Mouse (Mus musculus): ENCODE data around the gene Adam11. TPM values are rescaled to one million over a fixed set of nuclear protein-coding genes. Genes with fewer than 3 reads are reported as not detected.

Adam11 gene
- polyA plus RNA-seq, 1 experiment, result not detected

GRCm38 (mm10) chr11:102763009-102763767 lies 1.9 kb downstream of the Adam11 start:
- H3K4me3 ChIP-seq (ENCODE audit: insufficient read depth, low read depth, low read length), result no peak overlapping the region
- TF ChIP-seq POLR2A (IDR thresholded peaks at IDR 0.05; ENCODE audit: insufficient read depth, low read depth, low read length) (no peak), CTCF (IDR thresholded peaks at IDR 0.05; ENCODE audit: insufficient read depth, low read depth, low read length) (no peak)
- 86% methylated on average over 11 of the region's 11 CpGs for WGBS
- H3K27ac ChIP-seq (ENCODE audit: insufficient read depth, low read depth, low read length), result no peak overlapping the region
- peaks cover 32% of the 10 kb centered on the region for H3K4me1 ChIP-seq (ENCODE audit: control insufficient read depth, insufficient read depth, low read length)

- Histone ChIP-seq H3K27ac (ENCODE audit: insufficient read depth, low read depth, low read length) (no peak overlapping the region), H3K4me1 (ENCODE audit: control insufficient read depth, insufficient read depth, low read length) (peaks cover 40% of the 10 kb centered on the region), H3K4me3 (ENCODE audit: insufficient read depth, low read depth, low read length) (no peak overlapping the region)
- no peak for TF ChIP-seq CTCF (IDR thresholded peaks at IDR 0.05; ENCODE audit: insufficient read depth, low read depth, low read length)
- TF ChIP-seq POLR2A (IDR thresholded peaks at IDR 0.05; ENCODE audit: insufficient read depth, low read depth, low read length), result no peak
- 91% methylated on average over 5 of the region's 5 CpGs for WGBS
Observed at GRCm38 (mm10) chr11:102765416-102765815, 4.2 kb downstream of the Adam11 start.

GRCm38 (mm10) chr11:102767055-102767670 lies 5.9 kb downstream of the Adam11 start:
- Histone ChIP-seq H3K4me3 (ENCODE audit: insufficient read depth, low read depth, low read length) (no peak overlapping the region), H3K27ac (ENCODE audit: insufficient read depth, low read depth, low read length) (no peak overlapping the region), H3K4me1 (ENCODE audit: control insufficient read depth, insufficient read depth, low read length) (peaks cover 39% of the 10 kb centered on the region)
- 81% methylated on average over 6 of the region's 6 CpGs for WGBS
- TF ChIP-seq CTCF (IDR thresholded peaks at IDR 0.05; ENCODE audit: insufficient read depth, low read depth, low read length) (no peak), POLR2A (IDR thresholded peaks at IDR 0.05; ENCODE audit: insufficient read depth, low read depth, low read length) (no peak)

- no peak overlapping the region for H3K4me3 ChIP-seq (ENCODE audit: insufficient read depth, low read depth, low read length)
- TF ChIP-seq POLR2A (IDR thresholded peaks at IDR 0.05; ENCODE audit: insufficient read depth, low read depth, low read length), result no peak
- TF ChIP-seq CTCF (IDR thresholded peaks at IDR 0.05; ENCODE audit: insufficient read depth, low read depth, low read length), result no peak
- H3K4me1 ChIP-seq (ENCODE audit: control insufficient read depth, insufficient read depth, low read length), result peaks cover 29% of the 10 kb centered on the region
- no peak overlapping the region for H3K27ac ChIP-seq (ENCODE audit: insufficient read depth, low read depth, low read length)
- WGBS, result 91% methylated on average over 6 of the region's 6 CpGs
Observed at GRCm38 (mm10) chr11:102769141-102769540, 7.9 kb downstream of the Adam11 start.

- Histone ChIP-seq H3K4me3 (ENCODE audit: insufficient read depth, low read depth, low read length) (no peak overlapping the region), H3K27ac (ENCODE audit: insufficient read depth, low read depth, low read length) (no peak overlapping the region), H3K4me1 (ENCODE audit: control insufficient read depth, insufficient read depth, low read length) (peaks cover 31% of the 10 kb centered on the region)
- WGBS, result 84% methylated on average over 12 of the region's 12 CpGs
- no peak for TF ChIP-seq CTCF (IDR thresholded peaks at IDR 0.05; ENCODE audit: insufficient read depth, low read depth, low read length)
- TF ChIP-seq POLR2A (IDR thresholded peaks at IDR 0.05; ENCODE audit: insufficient read depth, low read depth, low read length), result no peak
Observed at GRCm38 (mm10) chr11:102769993-102770661, 8.9 kb downstream of the Adam11 start.

GRCm38 (mm10) chr11:102770662-102771435 lies 9.6 kb downstream of the Adam11 start:
- H3K4me3 ChIP-seq (ENCODE audit: insufficient read depth, low read depth, low read length), result no peak overlapping the region
- peaks cover 31% of the 10 kb centered on the region for H3K4me1 ChIP-seq (ENCODE audit: control insufficient read depth, insufficient read depth, low read length)
- no peak for TF ChIP-seq CTCF (IDR thresholded peaks at IDR 0.05; ENCODE audit: insufficient read depth, low read depth, low read length)
- no peak for TF ChIP-seq POLR2A (IDR thresholded peaks at IDR 0.05; ENCODE audit: insufficient read depth, low read depth, low read length)
- no peak overlapping the region for H3K27ac ChIP-seq (ENCODE audit: insufficient read depth, low read depth, low read length)
- 57% methylated on average over 15 of the region's 15 CpGs for WGBS

- Histone ChIP-seq H3K4me1 (ENCODE audit: control insufficient read depth, insufficient read depth, low read length) (peaks cover 28% of the 10 kb centered on the region), H3K27ac (ENCODE audit: insufficient read depth, low read depth, low read length) (no peak overlapping the region), H3K4me3 (ENCODE audit: insufficient read depth, low read depth, low read length) (no peak overlapping the region)
- WGBS, result 50% methylated on average over 16 of the region's 16 CpGs
- no peak for TF ChIP-seq POLR2A (IDR thresholded peaks at IDR 0.05; ENCODE audit: insufficient read depth, low read depth, low read length)
- TF ChIP-seq CTCF (IDR thresholded peaks at IDR 0.05; ENCODE audit: insufficient read depth, low read depth, low read length), result no peak
Observed at GRCm38 (mm10) chr11:102771916-102772714, 10.9 kb downstream of the Adam11 start.
